Mouse (Mus musculus) spleen, adult 2 months (tissue): Measurements from ENCODE around the gene Bcdin3d. TPM values are rescaled to one million over a fixed set of nuclear protein-coding genes. Genes with fewer than 3 reads are reported as not detected.
A peak's percentile ranks its signal among the peaks of the same experiment; 100 is the strongest.

Experiments used
- DNase-seq, 2 experiments: peaks; one replicate each; pipeline versions ENCODE4 v3.0.0 to v3.0.0-alpha.2; 2012 to 2021; ENCODE audit warnings: low spot score in 2 of 2, low read depth in 1 of 2
- H3K27ac ChIP-seq: fragments of 200-500 bp; 2 replicates; pipeline ENCODE4 v1.5.1; 2012; ENCODE audit warnings: low read length, inconsistent platforms; ENCODE audit not compliant: insufficient read depth
- H3K27me3 ChIP-seq: fragments of 200-500 bp; 2 replicates; pipeline ENCODE4 v1.6.1; 2012; ENCODE audit warnings: mild to moderate bottlenecking, moderate library complexity, low read length, inconsistent platforms; ENCODE audit not compliant: control insufficient read depth, insufficient read depth
- H3K36me3 ChIP-seq: fragments of 200-500 bp; 2 replicates; pipeline ENCODE4 v1.6.1; 2012; ENCODE audit warnings: mild to moderate bottlenecking, low read length, inconsistent platforms; ENCODE audit not compliant: control insufficient read depth, insufficient read depth
- H3K4me1 ChIP-seq: fragments of 200-500 bp; 2 replicates; pipeline ENCODE4 v1.6.1; 2011; ENCODE audit warnings: inconsistent platforms; ENCODE audit not compliant: control insufficient read depth, insufficient read depth, insufficient read length
- H3K4me3 ChIP-seq: fragments of 200-500 bp; 2 replicates; pipeline ENCODE4 v1.5.1; 2011; ENCODE audit warnings: mild to moderate bottlenecking, inconsistent platforms; ENCODE audit not compliant: insufficient read depth, insufficient read length; ENCODE audit errors: extremely low read depth
- CTCF ChIP-seq: fragments of 200-500 bp; IDR thresholded peaks from 2 replicates; pipeline ENCODE4 v1.5.1; 2011; ENCODE audit warnings: mild to moderate bottlenecking, inconsistent platforms; ENCODE audit not compliant: insufficient read depth, insufficient read length, insufficient replicate concordance; ENCODE audit errors: extremely low read depth
- POLR2A ChIP-seq: fragments of 200-500 bp; IDR thresholded peaks from 2 replicates; pipeline ENCODE4 v1.6.1; 2011; ENCODE audit warnings: low read depth, low read length, inconsistent platforms
- WGBS: fragments of 180-500 bp; shearing (Covaris S2); methylation state at CpG from one replicate; pipeline ENCODE4 v1.1.7; 2018; 5-methylcytosine and 5-hydroxymethylcytosine counted together
- polyA plus RNA-seq: library from polyadenylated mRNA; depleted of rRNA; stranded (reverse); fragments of >200 nt; gene quantifications from 2 replicates; pipeline ENCODE4 v1.2.3, GENCODE M21; 2012; rRNA removed

Bcdin3d gene
- polyA plus RNA-seq, result 5.1 and 7.4 TPM in 2 replicates

DNA sequence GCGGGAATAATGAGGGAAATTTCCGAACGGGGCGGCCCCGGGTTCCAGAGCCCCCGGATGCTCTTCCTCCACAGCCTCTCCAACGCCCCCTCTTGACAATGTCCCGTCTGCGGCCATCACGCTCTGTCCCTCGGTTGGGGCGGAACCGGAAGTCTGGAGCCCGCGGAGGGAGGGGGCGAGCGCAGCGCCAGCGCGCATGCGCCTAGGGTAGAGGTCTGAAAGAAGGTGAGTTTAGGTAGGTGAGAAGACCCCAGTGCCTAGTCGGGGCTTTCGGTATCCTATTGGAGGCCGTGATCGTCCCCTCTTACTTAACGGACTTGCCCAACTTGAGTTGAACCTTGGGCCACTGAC is at the start of gene Bcdin3d:
Bcdin3d (minus strand) TSS at position 155 of the 351 bp plus-strand sequence.
- H3K27ac ChIP-seq, result peak within 1 kb of the TSS; percentile 73
- H3K4me1 ChIP-seq, result peaks cover 3% of the 10 kb centered on the region; the same call in 1 of the 2 replicates
- no peaks in the 10 kb centered on the region for H3K27me3 ChIP-seq
- H3K36me3 ChIP-seq, result no peaks in the 10 kb centered on the region
- DNase-seq, result peak; percentile 63 to 87
- H3K4me3 ChIP-seq, result peak within 1 kb of the TSS; percentile 72
- TF ChIP-seq CTCF (no peak), POLR2A (peak; percentile 29; the same call in 1 of the 2 replicates)
- WGBS, result 1% methylated on average over 26 of the region's 26 CpGs

- Histone ChIP-seq H3K4me3 (no peak overlapping the region), H3K4me1 (no peaks in the 10 kb centered on the region), H3K36me3 (no peaks in the 10 kb centered on the region), H3K27me3 (no peaks in the 10 kb centered on the region), H3K27ac (no peak overlapping the region)
- TF ChIP-seq CTCF, result no peak
- TF ChIP-seq POLR2A, result no peak
- 57% methylated on average over 7 of the region's 7 CpGs for WGBS
- no peak for DNase-seq
Measured at GRCm38 (mm10) chr15:99520306-99520705, 45.8 kb upstream of the Bcdin3d start.

DNA sequence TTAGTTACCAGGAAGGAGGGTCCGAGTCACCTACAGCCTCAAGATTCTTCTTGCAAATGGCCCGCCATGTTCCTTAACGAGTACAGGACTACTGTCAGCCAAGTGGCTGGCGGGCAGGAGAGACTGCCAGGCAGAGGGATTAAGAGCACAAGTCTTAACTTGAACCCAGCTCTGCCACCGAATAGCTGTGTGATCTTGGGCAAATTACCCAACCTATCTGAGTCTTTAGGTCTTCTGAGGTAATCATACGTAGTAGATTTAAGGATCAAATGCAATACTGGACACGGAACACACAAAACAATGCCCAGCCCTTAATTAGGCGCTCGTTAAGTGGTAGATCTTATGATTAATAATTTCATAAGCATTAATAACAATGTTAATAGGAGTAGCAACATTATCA is 45.1 kb upstream of the Bcdin3d start:
- Histone ChIP-seq H3K27me3 (no peaks in the 10 kb centered on the region), H3K36me3 (no peaks in the 10 kb centered on the region), H3K4me1 (no peaks in the 10 kb centered on the region), H3K27ac (no peak overlapping the region), H3K4me3 (no peak overlapping the region)
- DNase-seq, result no peak
- TF ChIP-seq POLR2A (no peak), CTCF (no peak)
- 85% methylated on average over 9 of the region's 9 CpGs for WGBS

DNA sequence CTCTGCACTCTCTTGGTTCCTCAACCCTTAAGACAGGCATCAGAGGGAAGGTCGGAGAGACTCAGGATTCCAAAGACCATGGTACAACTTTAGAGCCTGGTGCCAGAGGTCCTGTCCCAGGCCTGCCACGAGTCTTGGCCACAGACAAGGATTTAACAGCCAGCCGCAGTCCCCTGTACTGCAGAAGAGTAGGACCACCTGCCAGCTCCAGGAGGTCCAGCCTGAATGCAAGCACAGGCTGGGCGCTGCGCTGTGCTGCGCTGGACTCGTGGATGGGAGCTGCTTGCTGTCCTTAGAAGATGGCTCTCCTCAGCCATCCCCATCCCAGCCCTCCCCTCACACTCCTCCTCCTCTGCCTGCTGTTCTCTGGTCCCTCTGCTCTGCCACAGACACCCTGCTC is 43.2 kb upstream of the Bcdin3d start:
- Histone ChIP-seq H3K27me3 (no peaks in the 10 kb centered on the region), H3K4me1 (no peaks in the 10 kb centered on the region), H3K27ac (no peak overlapping the region), H3K36me3 (no peaks in the 10 kb centered on the region), H3K4me3 (no peak overlapping the region)
- TF ChIP-seq CTCF (no peak), POLR2A (no peak)
- DNase-seq, result no peak
- WGBS, result 79% methylated on average over 7 of the region's 7 CpGs

- Histone ChIP-seq H3K27ac (no peak overlapping the region), H3K27me3 (no peaks in the 10 kb centered on the region), H3K36me3 (no peaks in the 10 kb centered on the region), H3K4me3 (no peak overlapping the region), H3K4me1 (no peaks in the 10 kb centered on the region)
- WGBS, result 64% methylated on average over 8 of the region's 8 CpGs
- no peak for DNase-seq
- no peak for TF ChIP-seq POLR2A
- TF ChIP-seq CTCF, result no peak
Measured at GRCm38 (mm10) chr15:99516715-99517114, 42.2 kb upstream of the Bcdin3d start.

- H3K4me1 ChIP-seq, result no peaks in the 10 kb centered on the region
- TF ChIP-seq POLR2A (no peak), CTCF (no peak)
- WGBS, result 89% methylated on average over 15 of the region's 15 CpGs
- no peaks in the 10 kb centered on the region for H3K27me3 ChIP-seq
- DNase-seq, result no peak
- no peak overlapping the region for H3K4me3 ChIP-seq
- H3K36me3 ChIP-seq, result no peaks in the 10 kb centered on the region
- no peak overlapping the region for H3K27ac ChIP-seq
Measured at GRCm38 (mm10) chr15:99511797-99512525, 37.4 kb upstream of the Bcdin3d start.

DNA sequence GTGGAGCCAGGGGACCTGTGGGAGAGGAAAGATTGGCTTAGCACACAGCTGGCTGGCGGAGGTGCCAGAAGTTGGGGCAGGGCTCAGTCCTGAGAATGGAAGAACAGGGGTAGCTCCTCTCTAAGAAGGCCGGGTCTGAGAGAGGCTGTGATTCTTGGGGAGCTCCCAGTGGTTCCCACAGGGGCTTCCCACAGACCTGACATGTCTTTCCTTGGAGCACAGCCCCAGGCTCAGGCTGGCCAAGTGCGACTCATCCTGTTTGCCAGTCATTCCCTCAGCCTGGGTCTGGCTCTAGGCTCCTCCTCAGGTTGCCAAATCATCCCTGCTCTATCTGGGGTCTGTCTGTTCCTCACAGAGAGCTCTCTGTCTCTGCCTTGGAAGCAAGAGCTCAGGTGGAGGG is 36.1 kb upstream of the Bcdin3d start:
- 78% methylated on average over 3 of the region's 3 CpGs for WGBS
- Histone ChIP-seq H3K27me3 (no peaks in the 10 kb centered on the region), H3K27ac (no peak overlapping the region), H3K4me3 (no peak overlapping the region), H3K36me3 (no peaks in the 10 kb centered on the region), H3K4me1 (no peaks in the 10 kb centered on the region)
- DNase-seq, result no peak
- TF ChIP-seq POLR2A (no peak), CTCF (no peak)
